Mouse (Mus musculus): ENCODE measurements at regions not wholly inside any gene's neighbourhood (a gene's known extent, or its start where the extent isn't known, plus 50 kb on each side); places are given as distances from the start of the nearest gene placed in this dataset.

DNA sequence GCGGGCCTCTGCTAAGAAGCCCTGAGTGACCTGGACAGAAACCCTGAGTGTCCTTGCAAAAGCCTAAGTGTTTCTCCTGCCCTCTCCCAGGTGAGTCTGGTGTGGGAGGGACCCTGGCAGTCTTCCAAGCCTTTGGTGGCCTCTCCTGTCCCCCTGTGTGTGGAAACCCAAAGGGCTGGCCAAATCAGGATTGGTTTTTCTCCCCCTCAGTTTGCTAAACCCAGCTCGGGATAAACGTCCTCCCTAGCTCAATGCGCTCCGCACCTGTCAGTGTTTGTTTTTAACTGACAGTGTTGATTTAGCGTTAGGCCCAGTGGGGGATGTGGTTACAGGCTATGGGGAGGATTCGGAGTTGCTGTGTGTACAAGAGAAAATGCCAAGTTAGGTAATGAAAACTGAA is 140.9 kb upstream of the Dyrk2 start:
- Histone ChIP-seq H3K9me3 (ENCODE audit: control insufficient read depth, insufficient read depth, low read depth, low read length) (no peaks in the 10 kb centered on the region), H3K4me1 (ENCODE audit: control insufficient read depth in 2 of 2, insufficient read depth in 2 of 2, low read length in 2 of 2, poor library complexity in 1 of 2) (no peaks in the 10 kb centered on the region), H3K36me3 (ENCODE audit: control insufficient read depth, insufficient read depth, low read length, poor library complexity, severe bottlenecking) (no peaks in the 10 kb centered on the region), H3K4me3 (ENCODE audit: insufficient read depth in 1 of 2, low read depth in 1 of 2, low read length in 2 of 2, poor library complexity in 1 of 2, severe bottlenecking in 1 of 2) (no peak overlapping the region), H3K9ac (ENCODE audit: insufficient read depth, low read depth, low read length, poor library complexity, severe bottlenecking) (no peak overlapping the region), H3K27ac (ENCODE audit: insufficient read depth, low read depth, low read length, poor library complexity, severe bottlenecking) (no peak overlapping the region)
- DNase-seq (ENCODE audit: low read depth, low spot score): no peak
- TF ChIP-seq ZC3H11A (IDR thresholded peaks at IDR 0.05; ENCODE audit: borderline replicate concordance, low read depth, low read length) (no peak), ZNF384 (IDR thresholded peaks at IDR 0.05; ENCODE audit: low read depth, low read length) (no peak), CHD2 (IDR thresholded peaks at IDR 0.05; ENCODE audit: low read depth, low read length) (no peak), HCFC1 (IDR thresholded peaks at IDR 0.05; ENCODE audit: borderline replicate concordance, insufficient read depth, low read length) (no peak), MAFK (IDR thresholded peaks at IDR 0.05; ENCODE audit: insufficient read depth, low read depth, low read length) (no peak)
- in situ Hi-C loops (cut with MboI; ENCODE audit: low sequenced_read_pairs in 2 of 2, unreplicated experiment in 2 of 2): no loop called here

DNA sequence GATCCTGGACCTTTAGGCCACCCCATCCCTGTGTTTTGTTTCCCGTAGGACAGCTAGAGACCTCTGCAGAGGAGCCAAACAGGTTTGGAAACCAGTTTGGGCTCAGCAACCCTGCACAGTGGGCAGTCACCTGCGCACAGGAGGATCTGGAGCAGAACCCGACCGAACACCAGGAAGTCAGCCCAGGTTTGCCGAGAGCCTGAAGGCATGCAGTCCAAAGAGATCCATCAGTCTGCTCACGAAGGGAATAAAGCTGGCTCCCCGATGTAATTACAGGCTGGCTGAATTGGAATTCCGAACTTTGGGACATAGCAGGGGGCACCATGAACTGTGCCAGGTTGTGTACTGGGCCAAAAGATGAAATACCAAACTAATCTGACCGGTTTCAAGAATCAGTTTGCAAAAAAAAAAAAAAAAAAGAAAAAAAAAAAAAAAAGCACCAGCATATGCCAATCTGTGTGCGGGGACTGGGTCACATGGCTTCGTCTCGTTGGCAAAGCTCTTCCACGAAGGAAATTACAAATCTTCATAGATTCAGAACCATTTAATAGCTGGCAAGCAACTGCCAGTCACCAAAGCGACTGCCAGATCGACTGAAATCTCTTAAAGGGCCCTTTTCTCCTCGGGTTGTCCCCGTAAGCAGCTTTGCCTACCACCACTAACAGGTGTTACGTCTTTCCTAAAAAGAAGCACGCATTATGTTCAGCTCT is 137.0 kb upstream of the Dyrk2 start:
- in situ Hi-C loops (cut with MboI; ENCODE audit: low sequenced_read_pairs in 2 of 2, unreplicated experiment in 2 of 2): no loop called here
- no peak for DNase-seq (ENCODE audit: low read depth, low spot score)
- Histone ChIP-seq H3K4me3 (ENCODE audit: insufficient read depth in 1 of 2, low read depth in 1 of 2, low read length in 2 of 2, poor library complexity in 1 of 2, severe bottlenecking in 1 of 2) (no peak overlapping the region), H3K4me1 (ENCODE audit: control insufficient read depth in 2 of 2, insufficient read depth in 2 of 2, low read length in 2 of 2, poor library complexity in 1 of 2) (no peaks in the 10 kb centered on the region), H3K9ac (ENCODE audit: insufficient read depth, low read depth, low read length, poor library complexity, severe bottlenecking) (no peak overlapping the region), H3K27ac (ENCODE audit: insufficient read depth, low read depth, low read length, poor library complexity, severe bottlenecking) (no peak overlapping the region), H3K9me3 (ENCODE audit: control insufficient read depth, insufficient read depth, low read depth, low read length) (no peaks in the 10 kb centered on the region), H3K36me3 (ENCODE audit: control insufficient read depth, insufficient read depth, low read length, poor library complexity, severe bottlenecking) (no peaks in the 10 kb centered on the region)
- TF ChIP-seq ZC3H11A (IDR thresholded peaks at IDR 0.05; ENCODE audit: borderline replicate concordance, low read depth, low read length): no peak
- TF ChIP-seq HCFC1 (IDR thresholded peaks at IDR 0.05; ENCODE audit: borderline replicate concordance, insufficient read depth, low read length): no peak
- no peak for TF ChIP-seq CHD2 (IDR thresholded peaks at IDR 0.05; ENCODE audit: low read depth, low read length)
- TF ChIP-seq ZNF384 (IDR thresholded peaks at IDR 0.05; ENCODE audit: low read depth, low read length): 0 out of 2 replicates have a peak, but pooled peaks have one; percentile 6

DNA sequence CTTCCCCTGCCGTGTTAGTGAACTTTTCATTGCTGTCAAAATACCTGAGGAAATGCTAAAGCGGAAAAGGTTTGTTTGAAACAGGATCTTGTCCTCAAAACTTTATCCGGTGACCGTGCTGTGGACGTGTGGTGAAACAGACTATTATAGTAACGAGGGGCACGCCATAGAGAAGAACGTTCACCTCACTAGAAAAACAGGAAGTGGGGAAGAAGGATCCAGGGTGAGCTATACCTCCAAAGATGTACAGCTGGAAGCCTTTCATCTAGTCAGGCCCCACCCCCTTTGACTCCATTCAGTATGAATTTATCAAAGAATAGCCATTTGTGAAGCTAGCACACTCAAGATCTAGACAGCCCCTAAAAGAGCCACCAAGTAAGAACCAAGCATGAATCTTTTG is 135.5 kb upstream of the Dyrk2 start:
- H3K9me3 ChIP-seq (ENCODE audit: control insufficient read depth, insufficient read depth, low read depth, low read length): no peaks in the 10 kb centered on the region
- no peak overlapping the region for H3K27ac ChIP-seq (ENCODE audit: insufficient read depth, low read depth, low read length, poor library complexity, severe bottlenecking)
- in situ Hi-C loops (cut with MboI; ENCODE audit: low sequenced_read_pairs in 2 of 2, unreplicated experiment in 2 of 2): no loop called here
- H3K9ac ChIP-seq (ENCODE audit: insufficient read depth, low read depth, low read length, poor library complexity, severe bottlenecking): no peak overlapping the region
- H3K4me1 ChIP-seq (ENCODE audit: control insufficient read depth in 2 of 2, insufficient read depth in 2 of 2, low read length in 2 of 2, poor library complexity in 1 of 2): no peaks in the 10 kb centered on the region
- TF ChIP-seq HCFC1 (IDR thresholded peaks at IDR 0.05; ENCODE audit: borderline replicate concordance, insufficient read depth, low read length): no peak
- TF ChIP-seq MAFK (IDR thresholded peaks at IDR 0.05; ENCODE audit: insufficient read depth, low read depth, low read length): no peak
- TF ChIP-seq CHD2 (IDR thresholded peaks at IDR 0.05; ENCODE audit: low read depth, low read length): no peak
- TF ChIP-seq ZC3H11A (IDR thresholded peaks at IDR 0.05; ENCODE audit: borderline replicate concordance, low read depth, low read length): no peak
- TF ChIP-seq ZNF384 (IDR thresholded peaks at IDR 0.05; ENCODE audit: low read depth, low read length): no peak
- H3K36me3 ChIP-seq (ENCODE audit: control insufficient read depth, insufficient read depth, low read length, poor library complexity, severe bottlenecking): no peaks in the 10 kb centered on the region
- no peak overlapping the region for H3K4me3 ChIP-seq (ENCODE audit: insufficient read depth in 1 of 2, low read depth in 1 of 2, low read length in 2 of 2, poor library complexity in 1 of 2, severe bottlenecking in 1 of 2)
- no peak for DNase-seq (ENCODE audit: low read depth, low spot score)

DNA sequence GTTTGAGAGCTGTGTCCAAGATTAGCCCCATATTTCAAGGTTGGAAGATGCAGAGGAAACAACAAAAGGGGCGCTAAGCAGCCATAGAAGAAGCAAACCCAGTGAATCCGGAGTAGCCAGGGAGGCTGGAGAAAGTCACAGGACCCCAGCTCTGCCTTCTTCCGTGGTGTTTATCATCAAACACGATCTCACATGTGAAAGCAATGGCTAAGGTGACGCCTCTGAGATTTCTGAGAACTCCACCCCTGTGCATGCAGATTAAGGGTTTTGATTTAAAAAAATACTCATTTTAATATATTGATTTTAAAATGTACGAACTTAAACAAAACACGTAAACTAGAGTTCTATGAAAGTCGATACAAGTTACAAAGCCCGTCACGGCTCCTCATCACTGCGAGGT is 134.4 kb upstream of the Dyrk2 start:
- Histone ChIP-seq H3K9me3 (ENCODE audit: control insufficient read depth, insufficient read depth, low read depth, low read length) (no peaks in the 10 kb centered on the region), H3K36me3 (ENCODE audit: control insufficient read depth, insufficient read depth, low read length, poor library complexity, severe bottlenecking) (no peaks in the 10 kb centered on the region), H3K4me1 (ENCODE audit: control insufficient read depth in 2 of 2, insufficient read depth in 2 of 2, low read length in 2 of 2, poor library complexity in 1 of 2) (no peaks in the 10 kb centered on the region), H3K4me3 (ENCODE audit: insufficient read depth in 1 of 2, low read depth in 1 of 2, low read length in 2 of 2, poor library complexity in 1 of 2, severe bottlenecking in 1 of 2) (no peak overlapping the region), H3K9ac (ENCODE audit: insufficient read depth, low read depth, low read length, poor library complexity, severe bottlenecking) (no peak overlapping the region), H3K27ac (ENCODE audit: insufficient read depth, low read depth, low read length, poor library complexity, severe bottlenecking) (no peak overlapping the region)
- no peak for DNase-seq (ENCODE audit: low read depth, low spot score)
- no peak for TF ChIP-seq CHD2 (IDR thresholded peaks at IDR 0.05; ENCODE audit: low read depth, low read length)
- TF ChIP-seq MAFK (IDR thresholded peaks at IDR 0.05; ENCODE audit: insufficient read depth, low read depth, low read length): no peak
- TF ChIP-seq ZC3H11A (IDR thresholded peaks at IDR 0.05; ENCODE audit: borderline replicate concordance, low read depth, low read length): no peak
- in situ Hi-C loops (cut with MboI; ENCODE audit: low sequenced_read_pairs in 2 of 2, unreplicated experiment in 2 of 2): no loop called here

DNA sequence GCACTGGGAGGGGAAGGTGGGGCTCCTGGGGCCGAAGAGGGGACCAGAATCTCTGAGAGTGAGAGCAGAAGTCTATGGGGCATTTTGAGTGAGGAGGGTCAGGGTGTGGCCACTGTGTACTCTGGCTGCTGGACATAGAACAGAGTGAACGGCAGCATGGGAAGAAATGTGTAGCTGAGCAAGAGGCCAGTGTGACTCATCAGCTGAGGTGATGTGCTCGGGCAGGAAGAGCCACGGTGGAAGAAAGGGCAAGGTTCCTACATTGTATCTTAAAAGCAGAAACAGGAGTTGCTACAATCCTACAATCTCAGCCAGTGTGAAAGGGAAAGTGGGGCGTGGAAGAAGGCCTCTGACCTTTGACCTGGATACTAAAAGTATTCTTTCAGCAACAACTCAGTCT is 133.8 kb upstream of the Dyrk2 start:
- Histone ChIP-seq H3K36me3 (ENCODE audit: control insufficient read depth, insufficient read depth, low read length, poor library complexity, severe bottlenecking) (no peaks in the 10 kb centered on the region), H3K4me3 (ENCODE audit: insufficient read depth in 1 of 2, low read depth in 1 of 2, low read length in 2 of 2, poor library complexity in 1 of 2, severe bottlenecking in 1 of 2) (no peak overlapping the region), H3K4me1 (ENCODE audit: control insufficient read depth in 2 of 2, insufficient read depth in 2 of 2, low read length in 2 of 2, poor library complexity in 1 of 2) (no peaks in the 10 kb centered on the region), H3K27ac (ENCODE audit: insufficient read depth, low read depth, low read length, poor library complexity, severe bottlenecking) (no peak overlapping the region), H3K9ac (ENCODE audit: insufficient read depth, low read depth, low read length, poor library complexity, severe bottlenecking) (no peak overlapping the region), H3K9me3 (ENCODE audit: control insufficient read depth, insufficient read depth, low read depth, low read length) (no peaks in the 10 kb centered on the region)
- in situ Hi-C loops (cut with MboI; ENCODE audit: low sequenced_read_pairs in 2 of 2, unreplicated experiment in 2 of 2): no loop called here
- TF ChIP-seq CHD2 (IDR thresholded peaks at IDR 0.05; ENCODE audit: low read depth, low read length) (no peak), MAFK (IDR thresholded peaks at IDR 0.05; ENCODE audit: insufficient read depth, low read depth, low read length) (no peak), HCFC1 (IDR thresholded peaks at IDR 0.05; ENCODE audit: borderline replicate concordance, insufficient read depth, low read length) (no peak), ZNF384 (IDR thresholded peaks at IDR 0.05; ENCODE audit: low read depth, low read length) (no peak), ZC3H11A (IDR thresholded peaks at IDR 0.05; ENCODE audit: borderline replicate concordance, low read depth, low read length) (no peak)
- no peak for DNase-seq (ENCODE audit: low read depth, low spot score)

Data from ES-E14 (cell line).